Mouse (Mus musculus) neural tube, embryonic 14.5 days (tissue): Measurements from ENCODE around the gene Atp11b. TPM values are rescaled to one million over a fixed set of nuclear protein-coding genes. Genes with fewer than 3 reads are reported as not detected.

Source experiments
- ATAC-seq: fragments of 200-750 bp; cut with Nextera tagmentation; 2 replicates; pipeline ENCODE4 v1.8.0; 2017; ENCODE audit warnings: low read depth, mild to moderate bottlenecking, moderate TSS enrichment, moderate library complexity
- H3K27ac ChIP-seq: fragments of 300-500 bp; sonication (generic); 2 replicates; pipeline ENCODE4 v1.5.1; 2014; ENCODE audit warnings: low read depth, mild to moderate bottlenecking, control low read depth, low read length, moderate library complexity, mixed read lengths
- H3K27me3 ChIP-seq: fragments of 300-500 bp; sonication (generic); 2 replicates; pipeline ENCODE4 v1.6.1; 2014; ENCODE audit warnings: low read length; ENCODE audit not compliant: control insufficient read depth, insufficient read depth
- H3K36me3 ChIP-seq: fragments of 300-500 bp; sonication (generic); 2 replicates; pipeline ENCODE4 v1.6.1; 2014; ENCODE audit warnings: low read length, mixed read lengths; ENCODE audit not compliant: control insufficient read depth, insufficient read depth
- H3K4me1 ChIP-seq: fragments of 300-500 bp; sonication (generic); 2 replicates; pipeline ENCODE4 v1.6.1; 2014; ENCODE audit warnings: low read length; ENCODE audit not compliant: control insufficient read depth, insufficient read depth
- H3K4me2 ChIP-seq: fragments of 300-500 bp; sonication (generic); 2 replicates; pipeline ENCODE4 v1.6.1; 2014; ENCODE audit warnings: mild to moderate bottlenecking, low read depth, low read length, control low read depth
- H3K4me3 ChIP-seq: fragments of 300-500 bp; sonication (generic); 2 replicates; pipeline ENCODE4 v1.5.1; 2014; ENCODE audit warnings: low read depth, low read length, control low read depth, mixed read lengths
- H3K9ac ChIP-seq: fragments of 300-500 bp; sonication (generic); replicated peaks from 2 replicates; pipeline ENCODE4 v1.6.1; 2014; ENCODE audit warnings: low read depth, mild to moderate bottlenecking, control low read depth, low read length, mixed read lengths
- H3K9me3 ChIP-seq: fragments of 300-500 bp; sonication (generic); 2 replicates; pipeline ENCODE4 v1.6.1; 2016; ENCODE audit warnings: low read length; ENCODE audit not compliant: control insufficient read depth
- WGBS: fragments of 180-500 bp; shearing (Covaris S2); extraction: QIAGEN DNeasy Blood & Tissue Kit; methylation state at CpG from one replicate; pipeline ENCODE4 v1.1.7; 2014; 5-methylcytosine and 5-hydroxymethylcytosine counted together
- polyA plus RNA-seq: library from polyadenylated mRNA; unstranded; fragments of >200 nt; fragmentation: Nextera tagmentation; extraction: Ambion mirVana; gene quantifications from 2 replicates; pipeline ENCODE4 v1.2.1, GENCODE M21; 2014

Atp11b gene
- polyA plus RNA-seq = 57.7 and 60.1 TPM in 2 replicates

GRCm38 (mm10) chr3:35753825-35754767 lies at the start of gene Atp11b:
Atp11b (plus strand) TSS chr3:35754106.
- Histone ChIP-seq H3K9me3 (no peaks in the 10 kb centered on the region), H3K36me3 (no peaks in the 10 kb centered on the region), H3K27ac (peak within 1 kb of the TSS; percentile 82), H3K9ac (peak within 1 kb of the TSS; percentile 89), H3K4me2 (peak within 1 kb of the TSS; percentile 58), H3K4me3 (peak within 1 kb of the TSS; percentile 84), H3K27me3 (no peaks in the 10 kb centered on the region), H3K4me1 (no peaks in the 10 kb centered on the region)
- ATAC-seq = peak; percentile 96
- WGBS = under 1% methylated on average over 91 of the region's 114 CpGs

GRCm38 (mm10) chr3:35704328-35704613 lies 49.6 kb upstream of the Atp11b start:
- Histone ChIP-seq H3K9me3 (no peaks in the 10 kb centered on the region), H3K27ac (no peak overlapping the region), H3K36me3 (no peaks in the 10 kb centered on the region), H3K27me3 (no peaks in the 10 kb centered on the region), H3K9ac (no peak overlapping the region), H3K4me3 (no peak overlapping the region), H3K4me1 (no peaks in the 10 kb centered on the region), H3K4me2 (no peak overlapping the region)
- 75% methylated on average over 4 of the region's 4 CpGs for WGBS
- no peak for ATAC-seq

GRCm38 (mm10) chr3:35719531-35720205 lies 34.2 kb upstream of the Atp11b start:
- Histone ChIP-seq H3K27ac (no peak overlapping the region), H3K36me3 (no peaks in the 10 kb centered on the region), H3K4me1 (no peaks in the 10 kb centered on the region), H3K9me3 (no peaks in the 10 kb centered on the region), H3K4me3 (no peak overlapping the region), H3K9ac (no peak overlapping the region), H3K4me2 (no peak overlapping the region), H3K27me3 (no peaks in the 10 kb centered on the region)
- ATAC-seq = no peak
- WGBS = 91% methylated on average over 8 of the region's 8 CpGs

- H3K9me3 ChIP-seq = no peaks in the 10 kb centered on the region
- no peak overlapping the region for H3K4me2 ChIP-seq
- H3K4me3 ChIP-seq = no peak overlapping the region
- no peak for ATAC-seq
- H3K4me1 ChIP-seq = no peaks in the 10 kb centered on the region
- 71% methylated on average over 3 of the region's 3 CpGs for WGBS
- no peaks in the 10 kb centered on the region for H3K27me3 ChIP-seq
- no peak overlapping the region for H3K9ac ChIP-seq
- H3K36me3 ChIP-seq = no peaks in the 10 kb centered on the region
- no peak overlapping the region for H3K27ac ChIP-seq
Measured at GRCm38 (mm10) chr3:35720801-35721200, 33.1 kb upstream of the Atp11b start.

GRCm38 (mm10) chr3:35721818-35722446 lies 32.0 kb upstream of the Atp11b start:
- Histone ChIP-seq H3K27ac (no peak overlapping the region), H3K36me3 (no peaks in the 10 kb centered on the region), H3K4me2 (no peak overlapping the region), H3K27me3 (no peaks in the 10 kb centered on the region), H3K9me3 (no peaks in the 10 kb centered on the region), H3K4me3 (no peak overlapping the region), H3K4me1 (no peaks in the 10 kb centered on the region), H3K9ac (no peak overlapping the region)
- 86% methylated on average over 4 of the region's 4 CpGs for WGBS
- ATAC-seq = no peak

GRCm38 (mm10) chr3:35722811-35723210 lies 31.1 kb upstream of the Atp11b start:
- 91% methylated on average over 7 of the region's 7 CpGs for WGBS

GRCm38 (mm10) chr3:35723586-35724322 lies 30.2 kb upstream of the Atp11b start:
- no peaks in the 10 kb centered on the region for H3K27me3 ChIP-seq
- H3K9me3 ChIP-seq = no peaks in the 10 kb centered on the region
- no peak overlapping the region for H3K4me3 ChIP-seq
- ATAC-seq = no peak
- H3K4me2 ChIP-seq = no peak overlapping the region
- no peak overlapping the region for H3K27ac ChIP-seq
- 64% methylated on average over 9 of the region's 9 CpGs for WGBS
- no peaks in the 10 kb centered on the region for H3K4me1 ChIP-seq
- no peak overlapping the region for H3K9ac ChIP-seq
- no peaks in the 10 kb centered on the region for H3K36me3 ChIP-seq

More at GRCm38 (mm10) chr3:35722811-35723210, 31.1 kb upstream of the Atp11b start:
- Histone ChIP-seq H3K9ac (no peak overlapping the region), H3K4me1 (no peaks in the 10 kb centered on the region), H3K27me3 (no peaks in the 10 kb centered on the region), H3K4me2 (no peak overlapping the region), H3K36me3 (no peaks in the 10 kb centered on the region), H3K27ac (no peak overlapping the region), H3K9me3 (no peaks in the 10 kb centered on the region), H3K4me3 (no peak overlapping the region)
- ATAC-seq = no peak

GRCm38 (mm10) chr3:35725096-35725495 lies 28.8 kb upstream of the Atp11b start:
- H3K36me3 ChIP-seq = no peaks in the 10 kb centered on the region
- H3K27ac ChIP-seq = no peak overlapping the region
- H3K9ac ChIP-seq = no peak overlapping the region
- no peaks in the 10 kb centered on the region for H3K27me3 ChIP-seq
- no peak overlapping the region for H3K4me2 ChIP-seq
- no peak overlapping the region for H3K4me3 ChIP-seq
- ATAC-seq = no peak
- 59% methylated on average over 7 of the region's 7 CpGs for WGBS
- no peaks in the 10 kb centered on the region for H3K4me1 ChIP-seq
- H3K9me3 ChIP-seq = no peaks in the 10 kb centered on the region
